Mouse (Mus musculus): Measurements from ENCODE around the gene Gm340. TPM values are rescaled to one million over a fixed set of nuclear protein-coding genes. Genes with fewer than 3 reads are reported as not detected.
A peak's percentile ranks its signal among the peaks of the same experiment; 100 is the strongest.

The Gm340 gene
- polyA plus RNA-seq, 1 experiment from 2014 or later: 2.9 TPM

GRCm38 (mm10) chr19:41617102-41617501 is 34.9 kb downstream of the Gm340 start:
- Histone ChIP-seq H3K9me3 (no peaks in the 10 kb centered on the region), H3K27ac (replicated peaks) (no peak overlapping the region), H3K36me3 (no peaks in the 10 kb centered on the region), H3K4me2 (replicated peaks) (no peak overlapping the region), H3K4me3 (no peak overlapping the region), H3K27me3 (no peaks in the 10 kb centered on the region), H3K9ac (replicated peaks) (no peak overlapping the region), H3K4me1 (peaks cover 44% of the 10 kb centered on the region)
- ATAC-seq (replicated peaks): no peak
- WGBS: 65% methylated on average over 13 of the region's 13 CpGs

DNA sequence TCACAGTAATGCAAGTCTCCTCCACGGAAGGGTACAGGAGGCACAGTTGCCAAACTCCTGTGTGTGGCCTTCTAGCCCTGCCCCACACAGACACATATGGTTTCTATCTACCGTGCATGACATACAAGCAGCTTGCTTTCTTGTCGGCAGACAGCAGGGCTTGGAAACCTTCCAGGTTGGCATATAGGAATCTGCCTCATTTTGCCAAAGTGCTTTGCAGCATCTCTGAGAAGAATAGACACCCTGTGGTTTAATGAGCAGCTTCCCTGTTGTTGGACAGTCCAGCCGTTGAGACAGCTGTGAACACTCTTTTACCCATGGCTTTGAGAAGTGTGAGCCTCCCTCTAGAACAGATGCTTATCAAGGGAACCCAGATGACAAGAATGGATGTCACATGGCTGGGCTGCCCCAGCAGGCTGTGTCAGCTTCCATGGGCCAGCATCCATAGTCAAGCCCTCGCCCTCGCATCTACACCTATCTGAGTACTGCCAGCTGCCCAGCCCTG is 36.0 kb downstream of the Gm340 start:
- peak; percentile 51 for ATAC-seq (replicated peaks)
- Histone ChIP-seq H3K9me3 (no peaks in the 10 kb centered on the region), H3K4me1 (peaks cover 35% of the 10 kb centered on the region), H3K27ac (replicated peaks) (peak overlapping the region; percentile 6; the same call in 1 of the 2 replicates), H3K27me3 (no peaks in the 10 kb centered on the region), H3K9ac (replicated peaks) (no peak overlapping the region), H3K4me3 (no peak overlapping the region), H3K4me2 (replicated peaks) (no peak overlapping the region), H3K36me3 (no peaks in the 10 kb centered on the region)
- WGBS: 29% methylated on average over 6 of the region's 6 CpGs

DNA sequence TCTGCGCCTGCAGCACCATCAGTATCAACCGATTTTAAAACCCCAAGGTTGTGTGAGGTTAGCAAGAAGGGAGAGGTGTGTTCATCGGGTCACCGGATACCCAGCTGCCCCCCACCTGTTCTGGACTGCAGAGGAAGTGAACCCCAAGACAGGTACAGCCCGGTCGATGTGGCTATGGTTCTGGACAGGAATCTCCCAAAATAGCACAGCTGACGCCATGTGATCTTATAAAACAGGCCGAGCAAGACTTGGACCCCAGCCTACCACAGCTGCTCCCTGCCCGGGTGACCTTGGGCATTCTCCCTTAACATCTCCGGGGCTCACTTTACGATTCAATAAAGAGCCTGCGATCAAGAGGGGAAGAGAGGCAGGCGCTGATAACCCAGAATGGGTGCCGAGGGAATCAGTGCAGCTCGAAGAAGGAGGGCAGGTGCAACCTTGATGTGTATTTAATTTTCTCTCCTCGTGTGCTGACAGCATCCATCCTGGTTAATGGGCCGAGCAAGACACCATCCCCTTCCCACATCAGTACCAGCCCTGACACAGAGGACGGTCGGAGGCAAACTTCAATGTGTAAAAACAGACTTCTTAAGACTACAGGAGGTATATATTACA is 36.7 kb downstream of the Gm340 start:
- WGBS: 82% methylated on average over 19 of the region's 19 CpGs
- no peak for ATAC-seq (replicated peaks)
- peaks cover 29% of the 10 kb centered on the region for H3K4me1 ChIP-seq
- no peaks in the 10 kb centered on the region for H3K27me3 ChIP-seq
- no peaks in the 10 kb centered on the region for H3K9me3 ChIP-seq
- H3K36me3 ChIP-seq: no peaks in the 10 kb centered on the region; the same call in 1 of the 2 replicates
- peak overlapping the region; percentile 6; the same call in 1 of the 2 replicates for H3K27ac ChIP-seq (replicated peaks)
- no peak overlapping the region for H3K4me2 ChIP-seq (replicated peaks)
- H3K4me3 ChIP-seq: no peak overlapping the region
- H3K9ac ChIP-seq (replicated peaks): no peak overlapping the region

- H3K4me2 ChIP-seq (replicated peaks): no peak overlapping the region
- ATAC-seq (replicated peaks): no peak
- no peak overlapping the region for H3K4me3 ChIP-seq
- no peak overlapping the region for H3K9ac ChIP-seq (replicated peaks)
- H3K9me3 ChIP-seq: no peaks in the 10 kb centered on the region
- peaks cover 15% of the 10 kb centered on the region for H3K36me3 ChIP-seq
- H3K27ac ChIP-seq (replicated peaks): no peak overlapping the region
- peaks cover 19% of the 10 kb centered on the region for H3K4me1 ChIP-seq
- no peaks in the 10 kb centered on the region for H3K27me3 ChIP-seq
- WGBS: 86% methylated on average over 14 of the region's 14 CpGs
Measured at GRCm38 (mm10) chr19:41620366-41621092, 38.4 kb downstream of the Gm340 start.

DNA sequence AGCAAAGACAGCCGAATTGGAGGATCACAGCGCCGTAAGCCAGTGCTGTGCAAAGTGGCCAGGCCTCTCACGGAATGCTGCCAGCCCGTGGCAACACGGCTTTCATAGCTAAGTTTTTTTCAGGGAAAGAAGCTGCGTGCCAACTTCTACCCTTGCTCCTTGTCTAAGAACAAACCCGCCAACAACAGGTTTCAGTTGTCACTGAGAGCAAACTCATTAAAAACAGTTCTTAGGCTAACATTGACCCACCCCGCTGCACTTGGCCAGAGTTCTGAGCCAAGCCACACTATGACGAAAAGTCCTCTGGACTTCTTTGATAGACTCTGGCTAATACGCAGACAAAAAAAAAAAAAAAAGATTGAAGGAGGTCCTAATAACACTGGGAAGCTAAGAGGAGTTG is 46.8 kb downstream of the Gm340 start:
- Histone ChIP-seq H3K4me1 (peaks cover 6% of the 10 kb centered on the region), H3K4me2 (replicated peaks) (no peak overlapping the region), H3K9me3 (no peaks in the 10 kb centered on the region), H3K36me3 (peaks cover 20% of the 10 kb centered on the region), H3K9ac (replicated peaks) (no peak overlapping the region), H3K27ac (replicated peaks) (no peak overlapping the region), H3K4me3 (no peak overlapping the region), H3K27me3 (no peaks in the 10 kb centered on the region)
- ATAC-seq (replicated peaks): peak; percentile 59; the same call in 1 of the 2 replicates
- WGBS: 42% methylated on average over 11 of the region's 11 CpGs

DNA sequence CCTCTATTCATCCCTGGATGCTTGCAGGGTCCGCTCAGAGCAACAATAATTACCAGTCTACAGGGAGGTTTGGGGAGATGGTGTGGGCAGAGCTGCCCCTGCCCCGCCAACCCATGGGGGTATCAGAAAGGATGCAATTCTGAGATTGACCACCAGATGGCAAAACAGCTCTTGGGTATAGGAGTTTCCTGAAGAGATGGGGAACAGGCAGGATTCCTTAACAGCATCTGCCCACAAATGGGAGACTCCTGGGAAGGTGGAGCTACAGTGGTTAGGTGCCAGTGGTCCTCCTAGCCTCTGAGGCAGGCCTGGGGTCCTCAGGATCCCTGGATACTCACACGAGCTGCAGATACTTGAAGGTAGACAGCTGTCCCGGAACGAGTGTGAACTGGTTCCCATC is 47.4 kb downstream of the Gm340 start:
- 30% methylated on average over 5 of the region's 5 CpGs for WGBS
- H3K9ac ChIP-seq (replicated peaks): no peak overlapping the region
- ATAC-seq (replicated peaks): peak; percentile 66
- H3K4me2 ChIP-seq (replicated peaks): no peak overlapping the region
- H3K9me3 ChIP-seq: no peaks in the 10 kb centered on the region
- H3K36me3 ChIP-seq: peaks cover 15% of the 10 kb centered on the region
- H3K4me1 ChIP-seq: peaks cover 6% of the 10 kb centered on the region
- no peaks in the 10 kb centered on the region for H3K27me3 ChIP-seq
- H3K4me3 ChIP-seq: no peak overlapping the region
- H3K27ac ChIP-seq (replicated peaks): no peak overlapping the region

DNA sequence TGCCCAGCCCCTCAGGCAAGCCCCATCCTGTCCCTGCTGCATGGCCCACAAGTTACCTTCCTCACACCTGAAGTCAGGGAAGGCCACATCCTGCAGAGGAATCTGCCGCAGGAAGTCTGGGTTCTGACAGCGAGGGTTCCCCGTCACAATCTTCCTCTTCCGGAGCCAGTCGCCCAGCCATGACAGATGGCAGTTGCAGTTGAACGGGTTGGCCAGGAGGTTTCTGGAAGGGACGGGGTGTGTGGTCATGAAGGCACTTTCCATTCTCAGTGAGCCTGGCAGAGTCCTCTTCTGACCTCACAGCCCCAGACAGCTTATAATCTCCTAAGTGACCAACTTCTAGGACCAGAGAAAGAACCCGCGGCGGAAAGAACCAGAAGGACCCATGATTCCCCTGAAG is 51.9 kb downstream of the Gm340 start:
- H3K9ac ChIP-seq (replicated peaks): no peak overlapping the region
- H3K27me3 ChIP-seq: no peaks in the 10 kb centered on the region
- no peak overlapping the region for H3K4me3 ChIP-seq
- WGBS: 92% methylated on average over 10 of the region's 10 CpGs
- H3K36me3 ChIP-seq: no peaks in the 10 kb centered on the region
- no peak overlapping the region for H3K4me2 ChIP-seq (replicated peaks)
- H3K27ac ChIP-seq (replicated peaks): no peak overlapping the region
- peaks cover 14% of the 10 kb centered on the region for H3K4me1 ChIP-seq
- ATAC-seq (replicated peaks): no peak
- H3K9me3 ChIP-seq: no peaks in the 10 kb centered on the region

DNA sequence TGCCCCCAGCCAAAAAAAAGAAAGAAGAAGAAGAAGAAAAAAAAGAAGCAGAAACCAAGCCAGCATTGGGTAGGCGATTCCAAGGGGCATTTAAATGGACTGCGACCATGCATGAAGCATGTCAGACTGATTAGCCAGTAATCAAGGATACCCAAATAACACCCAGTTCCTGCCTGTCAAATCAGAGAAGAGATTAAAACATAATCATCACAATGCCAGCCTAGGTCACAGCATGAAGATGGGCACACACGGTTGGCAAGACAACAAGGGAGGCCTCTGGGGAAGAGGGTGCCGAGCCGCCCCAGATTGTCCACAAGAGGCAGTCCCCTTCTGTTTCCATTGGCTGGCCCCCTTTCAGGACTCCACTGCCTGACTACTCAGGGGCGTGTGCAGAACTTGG is 52.8 kb downstream of the Gm340 start:
- ATAC-seq (replicated peaks): no peak
- Histone ChIP-seq H3K4me3 (no peak overlapping the region), H3K36me3 (no peaks in the 10 kb centered on the region), H3K4me2 (replicated peaks) (no peak overlapping the region), H3K4me1 (peaks cover 9% of the 10 kb centered on the region), H3K27me3 (no peaks in the 10 kb centered on the region), H3K27ac (replicated peaks) (no peak overlapping the region), H3K9me3 (no peaks in the 10 kb centered on the region), H3K9ac (replicated peaks) (no peak overlapping the region)
- 44% methylated on average over 6 of the region's 6 CpGs for WGBS

Small RNA genes within 50 kb of the gene (microRNA-seq; reads per million reads assigned to microRNA genes)
- not detected for gene Mir8091

Other genes with a start within 250 kb of the Gm340 start
- gene Pik3ap1, start 197.3 kb upstream of the Gm340 start, polyA plus RNA-seq (2015; fragmentation: Nextera tagmentation; extraction: Ambion mirVana): 1.4 and 1.6 TPM in 2 replicates
- gene Lcor, start 99.7 kb upstream of the Gm340 start, polyA plus RNA-seq (2015; fragmentation: Nextera tagmentation; extraction: Ambion mirVana): 22.9 and 23.1 TPM in 2 replicates
- 17.5 and 21.0 TPM in 2 replicates for gene Slit1, start 161.3 kb downstream of the Gm340 start, polyA plus RNA-seq (2015; fragmentation: Nextera tagmentation; extraction: Ambion mirVana)
- gene Arhgap19, start 219.7 kb downstream of the Gm340 start, polyA plus RNA-seq (2015; fragmentation: Nextera tagmentation; extraction: Ambion mirVana): 10.6 and 11.2 TPM in 2 replicates
- gene Frat1, start 247.6 kb downstream of the Gm340 start, polyA plus RNA-seq (2015; fragmentation: Nextera tagmentation; extraction: Ambion mirVana): 34.7 and 35.1 TPM in 2 replicates

Data from forebrain, embryonic 15.5 days (tissue).